Mouse (Mus musculus): Measurements from ENCODE around the gene Gm3854. TPM values are rescaled to one million over a fixed set of nuclear protein-coding genes. Genes with fewer than 3 reads are reported as not detected.
"Not testable (repeated sequence)": the region's sequence is repeated elsewhere in the genome, so short reads cannot be mapped to it uniquely, and the experiment has no call there.

Gene Gm3854
- not detected in 2 replicates for polyA plus RNA-seq (2011; ENCODE audit: insufficient read depth, insufficient read length, low replicate concordance, missing spikeins)

- WGBS: 1% methylated on average over 26 of the region's 26 CpGs
- H3K4me3 ChIP-seq (replicated peaks; ENCODE audit: control insufficient read depth, low read depth, low read length): peak within 1 kb of the TSS; percentile 64
- no peak within 1 kb of the TSS for H3K27ac ChIP-seq (ENCODE audit: control insufficient read depth, insufficient read depth, low read depth, low read length, poor library complexity)
- TF ChIP-seq POLR2A (IDR thresholded peaks at IDR 0.05; ENCODE audit: borderline replicate concordance, control insufficient read depth, low read depth, low read length) (no peak), CTCF (IDR thresholded peaks at IDR 0.05; ENCODE audit: control insufficient read depth, insufficient read depth, low read length) (no peak)
- no peaks in the 10 kb centered on the region for H3K4me1 ChIP-seq (ENCODE audit: control insufficient read depth, insufficient read depth, low read length)
Measured at GRCm38 (mm10) chr7:6343501-6344071, at the start of gene Gm3854. Gm3854 (plus strand) TSS chr7:6343759.

GRCm38 (mm10) chr7:6300796-6301195 lies 42.8 kb upstream of the Gm3854 start:
- H3K4me3 ChIP-seq (replicated peaks; ENCODE audit: control insufficient read depth, low read depth, low read length); H3K27ac ChIP-seq (ENCODE audit: control insufficient read depth, insufficient read depth, low read depth, low read length, poor library complexity); H3K4me1 ChIP-seq (ENCODE audit: control insufficient read depth, insufficient read depth, low read length): not testable (repeated sequence)
- 82% methylated on average over 11 of the region's 11 CpGs for WGBS

GRCm38 (mm10) chr7:6330458-6331232 lies 12.9 kb upstream of the Gm3854 start:
- Histone ChIP-seq H3K4me3 (replicated peaks; ENCODE audit: control insufficient read depth, low read depth, low read length) (peak overlapping the region; percentile 73), H3K4me1 (ENCODE audit: control insufficient read depth, insufficient read depth, low read length) (peaks cover 2% of the 10 kb centered on the region), H3K27ac (ENCODE audit: control insufficient read depth, insufficient read depth, low read depth, low read length, poor library complexity) (peak overlapping the region; percentile 18; the same call in 1 of the 2 replicates)
- no peak for TF ChIP-seq POLR2A (IDR thresholded peaks at IDR 0.05; ENCODE audit: borderline replicate concordance, control insufficient read depth, low read depth, low read length)
- TF ChIP-seq CTCF (IDR thresholded peaks at IDR 0.05; ENCODE audit: control insufficient read depth, insufficient read depth, low read length): no peak
- WGBS: 14% methylated on average over 23 of the region's 23 CpGs

GRCm38 (mm10) chr7:6331233-6331956 lies 12.2 kb upstream of the Gm3854 start, which contains the start of gene Zfp583:
Zfp583 (minus strand) TSS chr7:6331285.
- H3K4me1 ChIP-seq (ENCODE audit: control insufficient read depth, insufficient read depth, low read length): peaks cover 2% of the 10 kb centered on the region
- no peak for TF ChIP-seq POLR2A (IDR thresholded peaks at IDR 0.05; ENCODE audit: borderline replicate concordance, control insufficient read depth, low read depth, low read length)
- TF ChIP-seq CTCF (IDR thresholded peaks at IDR 0.05; ENCODE audit: control insufficient read depth, insufficient read depth, low read length): no peak
- H3K27ac ChIP-seq (ENCODE audit: control insufficient read depth, insufficient read depth, low read depth, low read length, poor library complexity): peak within 1 kb of the TSS; percentile 18; the same call in 1 of the 2 replicates
- WGBS: 7% methylated on average over 31 of the region's 31 CpGs
- peak within 1 kb of the TSS; percentile 73 for H3K4me3 ChIP-seq (replicated peaks; ENCODE audit: control insufficient read depth, low read depth, low read length)

- 79% methylated on average over 5 of the region's 5 CpGs for WGBS
- TF ChIP-seq POLR2A (IDR thresholded peaks at IDR 0.05; ENCODE audit: borderline replicate concordance, control insufficient read depth, low read depth, low read length) (no peak), CTCF (IDR thresholded peaks at IDR 0.05; ENCODE audit: control insufficient read depth, insufficient read depth, low read length) (no peak)
- Histone ChIP-seq H3K4me1 (ENCODE audit: control insufficient read depth, insufficient read depth, low read length) (no peaks in the 10 kb centered on the region), H3K27ac (ENCODE audit: control insufficient read depth, insufficient read depth, low read depth, low read length, poor library complexity) (no peak overlapping the region), H3K4me3 (replicated peaks; ENCODE audit: control insufficient read depth, low read depth, low read length) (no peak overlapping the region)
Measured at GRCm38 (mm10) chr7:6339865-6340264, 3.7 kb upstream of the Gm3854 start.

GRCm38 (mm10) chr7:6344124-6344523 lies 565 bp downstream of the Gm3854 start:
- H3K4me3 ChIP-seq (replicated peaks; ENCODE audit: control insufficient read depth, low read depth, low read length): no peak overlapping the region
- no peaks in the 10 kb centered on the region for H3K4me1 ChIP-seq (ENCODE audit: control insufficient read depth, insufficient read depth, low read length)
- no peak for TF ChIP-seq CTCF (IDR thresholded peaks at IDR 0.05; ENCODE audit: control insufficient read depth, insufficient read depth, low read length)
- no peak for TF ChIP-seq POLR2A (IDR thresholded peaks at IDR 0.05; ENCODE audit: borderline replicate concordance, control insufficient read depth, low read depth, low read length)
- 42% methylated on average over 10 of the region's 10 CpGs for WGBS
- H3K27ac ChIP-seq (ENCODE audit: control insufficient read depth, insufficient read depth, low read depth, low read length, poor library complexity): no peak overlapping the region

GRCm38 (mm10) chr7:6358121-6358520 lies 14.6 kb downstream of the Gm3854 start:
- Histone ChIP-seq H3K4me3 (replicated peaks; ENCODE audit: control insufficient read depth, low read depth, low read length) (no peak overlapping the region), H3K27ac (ENCODE audit: control insufficient read depth, insufficient read depth, low read depth, low read length, poor library complexity) (no peak overlapping the region), H3K4me1 (ENCODE audit: control insufficient read depth, insufficient read depth, low read length) (no peaks in the 10 kb centered on the region; the same call in 1 of the 2 replicates)
- TF ChIP-seq CTCF (IDR thresholded peaks at IDR 0.05; ENCODE audit: control insufficient read depth, insufficient read depth, low read length) (no peak), POLR2A (IDR thresholded peaks at IDR 0.05; ENCODE audit: borderline replicate concordance, control insufficient read depth, low read depth, low read length) (no peak)
- WGBS: 60% methylated on average over 2 of the region's 2 CpGs

GRCm38 (mm10) chr7:6358937-6359590 lies 15.5 kb downstream of the Gm3854 start:
- 57% methylated on average over 10 of the region's 10 CpGs for WGBS
- TF ChIP-seq POLR2A (IDR thresholded peaks at IDR 0.05; ENCODE audit: borderline replicate concordance, control insufficient read depth, low read depth, low read length) (no peak), CTCF (IDR thresholded peaks at IDR 0.05; ENCODE audit: control insufficient read depth, insufficient read depth, low read length) (0 out of 2 replicates have a peak, but pooled peaks have one; percentile 6)

More at GRCm38 (mm10) chr7:6358937-6359590, 15.5 kb downstream of the Gm3854 start:
- Histone ChIP-seq H3K27ac (ENCODE audit: control insufficient read depth, insufficient read depth, low read depth, low read length, poor library complexity) (no peak overlapping the region), H3K4me3 (replicated peaks; ENCODE audit: control insufficient read depth, low read depth, low read length) (no peak overlapping the region), H3K4me1 (ENCODE audit: control insufficient read depth, insufficient read depth, low read length) (no peaks in the 10 kb centered on the region; the same call in 1 of the 2 replicates)

Measured in bone marrow, adult 2 months (tissue).